In genomic region chr13:92794462-92795214, GRCm38 (mm10) we compare ENCODE assay signal across 8 mouse cellular contexts. TPM values are rescaled to one million over a fixed set of nuclear protein-coding genes. Genes with fewer than 3 reads are reported as not detected.
DNase-seq lines count a peak whose midpoint lies in the region; ATAC-seq and TF ChIP-seq lines count a peak whose summit lies in the region.

Gene Thbs4 (minus strand): TSS chr13:92794818.

- no peak for TF ChIP-seq CTCF in layer of hippocampus, adult 2 months (conservative IDR thresholded peaks at IDR 0.05)

- peak within 1 kb of the TSS; percentile 59 for H3K9ac ChIP-seq in forebrain, embryonic 13.5 days
- H3K9ac ChIP-seq in hindbrain, embryonic 15.5 days: 0 out of 2 replicates have a peak within 1 kb of the TSS, but pooled peaks have one; percentile 11

- peak within 1 kb of the TSS; percentile 57; the same call in 1 of the 2 replicates for H3K27ac ChIP-seq in layer of hippocampus, adult 2 months
- H3K27ac ChIP-seq in forebrain, embryonic 13.5 days: no peak within 1 kb of the TSS
- no peak within 1 kb of the TSS for H3K27ac ChIP-seq in hindbrain, embryonic 15.5 days (replicated peaks)

- WGBS in forebrain, embryonic 13.5 days: 8% methylated on average over 33 of the region's 45 CpGs
- WGBS in hindbrain, embryonic 15.5 days: 5% methylated on average over 37 of the region's 45 CpGs

- peak within 1 kb of the TSS; percentile 42 for H3K4me3 ChIP-seq in layer of hippocampus, adult 2 months
- peak within 1 kb of the TSS; percentile 37 for H3K4me3 ChIP-seq in forebrain, embryonic 13.5 days
- H3K4me3 ChIP-seq in hindbrain, embryonic 15.5 days: peak within 1 kb of the TSS; percentile 33

- no peaks in the 10 kb centered on the region for H3K36me3 ChIP-seq in forebrain, embryonic 13.5 days (ENCODE audit: poor library complexity, severe bottlenecking)
- no peaks in the 10 kb centered on the region for H3K36me3 ChIP-seq in hindbrain, embryonic 15.5 days

- no peaks in the 10 kb centered on the region for H3K9me3 ChIP-seq in forebrain, embryonic 13.5 days (replicated peaks)
- no peaks in the 10 kb centered on the region for H3K9me3 ChIP-seq in hindbrain, embryonic 15.5 days

- peak; percentile 58; the same call in 1 of the 2 replicates for ATAC-seq in forebrain, embryonic 13.5 days
- peak; percentile 65; the same call in 1 of the 2 replicates for ATAC-seq in hindbrain, embryonic 15.5 days (ENCODE audit: low FRiP score, low read depth)
- peak; percentile 50 for ATAC-seq in megakaryocyte, adult 5-6 weeks (ENCODE audit: poor library complexity, severe bottlenecking)

- no peak for DNase-seq in layer of hippocampus, adult 2 months (ENCODE audit: low spot score in 2 of 2)
- DNase-seq in layer of hippocampus, adult 9-10 months (ENCODE audit: low spot score): no peak
- no peak for DNase-seq in left cerebral cortex, postnatal 25 days (ENCODE audit: low spot score in 2 of 2)
- DNase-seq in thymus, postnatal 14 days: no peak
- no peak for DNase-seq in left cerebral cortex, postnatal 14 days (ENCODE audit: low spot score in 2 of 2)

- H3K27me3 ChIP-seq in forebrain, embryonic 13.5 days: peaks cover 16% of the 10 kb centered on the region
- peaks cover 8% of the 10 kb centered on the region for H3K27me3 ChIP-seq in hindbrain, embryonic 15.5 days

- H3K4me2 ChIP-seq in forebrain, embryonic 13.5 days: peak within 1 kb of the TSS; percentile 67
- peak within 1 kb of the TSS; percentile 63 for H3K4me2 ChIP-seq in hindbrain, embryonic 15.5 days

- intact Hi-C loops in left cerebral cortex, postnatal 25 days (cut with DNase I): no loop called here
- intact Hi-C loops in left cerebral cortex, postnatal 14 days (cut with DNase I): no loop called here

- H3K4me1 ChIP-seq in forebrain, embryonic 13.5 days: peaks cover 5% of the 10 kb centered on the region; the same call in 1 of the 2 replicates
- H3K4me1 ChIP-seq in hindbrain, embryonic 15.5 days (replicated peaks): peaks cover 5% of the 10 kb centered on the region

RNA-seq across cellular contexts. Expression of gene Thbs4, which starts in this region (rescaled TPM):
- 10 to 100 TPM; 22.2 to 23.5 TPM for total RNA-seq in layer of hippocampus, adult 2 months (2021)
- 1.2 and 1.4 TPM in 2 replicates for polyA plus RNA-seq in forebrain, embryonic 13.5 days (2015; fragmentation: Nextera tagmentation; extraction: Ambion mirVana)
- 1.7 and 2.8 TPM in 2 replicates for polyA plus RNA-seq in hindbrain, embryonic 15.5 days (2015; fragmentation: Nextera tagmentation; extraction: Ambion mirVana)
- not detected in 2 replicates for total RNA-seq in megakaryocyte, adult 5-6 weeks (2015)
- not detected in 2 replicates for total RNA-seq in megakaryocyte, adult 5-6 weeks (2017)
- 1 to 10 TPM; 3.6 to 4.3 TPM for total RNA-seq in left cerebral cortex, postnatal 25 days (2021)
- total RNA-seq in left cerebral cortex, postnatal 14 days (2021): 1 to 10 TPM; 3.0 to 5.7 TPM

Comparison
In these comparisons a context has a peak if more than half of its experiments do, and no peak if none do; other contexts are left out.
1. RNA of gene Thbs4 (total RNA-seq): 22.2 to 23.5 TPM in layer of hippocampus, adult 2 months, 3.0 to 5.7 TPM in left cerebral cortex, postnatal 14 days and 3.6 to 4.3 TPM in left cerebral cortex, postnatal 25 days; not detected in megakaryocyte, adult 5-6 weeks; every median in the first group is over 4 times any median in the second.
2. Peak in ATAC-seq in megakaryocyte, adult 5-6 weeks; RNA of the gene not detected or under 1 TPM.
3. Peak in every context shown above with its lines, with median percentiles within 50 percentile points of each other: H3K4me3 ChIP-seq and ATAC-seq.